In genomic region chr12:76837844-76838650, GRCm38 (mm10) we compare ENCODE assay signal across 8 mouse cellular contexts. TPM values are rescaled to one million over a fixed set of nuclear protein-coding genes. Genes with fewer than 3 reads are reported as not detected.
DNase-seq lines count a peak whose midpoint lies in the region; ATAC-seq and TF ChIP-seq lines count a peak whose summit lies in the region.

No protein-coding gene starts in this region.

- H3K4me1 ChIP-seq in lung, embryonic 14.5 days (ENCODE audit: insufficient read depth), result no peaks in the 10 kb centered on the region
- H3K4me1 ChIP-seq in embryonic facial prominence, embryonic 13.5 days, result peaks cover 6% of the 10 kb centered on the region
- H3K4me1 ChIP-seq in limb, embryonic 12.5 days (replicated peaks), result peaks cover 7% of the 10 kb centered on the region
- no peaks in the 10 kb centered on the region for H3K4me1 ChIP-seq in small intestine, adult 2 months (ENCODE audit: control insufficient read depth, insufficient read depth, insufficient read length, low read length)

- DNase-seq in lung, embryonic 14.5 days, result no peak
- DNase-seq in lung, postnatal 4 days, result no peak
- no peak for DNase-seq in retina, embryonic 14.5 days (ENCODE audit: low spot score)
- DNase-seq in left cerebral cortex, adult 11 months (ENCODE audit: low spot score), result no peak
- DNase-seq in kidney, adult 18-20 months, result no peak

- WGBS in lung, embryonic 14.5 days, result 11% methylated on average over 21 of the region's 21 CpGs
- WGBS in embryonic facial prominence, embryonic 13.5 days, result 13% methylated on average over 21 of the region's 21 CpGs
- whole genome bisulfite sequencing in limb, embryonic 12.5 days, result 14% methylated on average over 21 of the region's 21 CpGs
- 8% methylated on average over 21 of the region's 21 CpGs for WGBS in small intestine, adult 2 months

- no peaks in the 10 kb centered on the region for H3K27me3 ChIP-seq in lung, embryonic 14.5 days (ENCODE audit: insufficient read depth, low read length)
- H3K27me3 ChIP-seq in embryonic facial prominence, embryonic 13.5 days, result no peaks in the 10 kb centered on the region
- H3K27me3 ChIP-seq in limb, embryonic 12.5 days, result no peaks in the 10 kb centered on the region; the same call in 1 of the 2 replicates
- H3K27me3 ChIP-seq in small intestine, adult 2 months (ENCODE audit: control insufficient read depth, insufficient read depth, low read length), result no peaks in the 10 kb centered on the region

- H3K36me3 ChIP-seq in lung, embryonic 14.5 days (ENCODE audit: insufficient read depth), result no peaks in the 10 kb centered on the region
- 0 out of 2 replicates have a peak, but pooled peaks cover 5% of the 10 kb centered on the region for H3K36me3 ChIP-seq in embryonic facial prominence, embryonic 13.5 days
- H3K36me3 ChIP-seq in limb, embryonic 12.5 days, result peaks cover 3% of the 10 kb centered on the region; the same call in 1 of the 2 replicates
- H3K36me3 ChIP-seq in small intestine, adult 2 months (ENCODE audit: control insufficient read depth, insufficient read depth, low read length), result no peaks in the 10 kb centered on the region

- H3K27ac ChIP-seq in lung, embryonic 14.5 days (ENCODE audit: low read depth), result peak overlapping the region; percentile 70; the same call in 1 of the 2 replicates
- H3K27ac ChIP-seq in embryonic facial prominence, embryonic 13.5 days, result peak overlapping the region; percentile 74
- peak overlapping the region; percentile 64; the same call in 1 of the 2 replicates for H3K27ac ChIP-seq in limb, embryonic 12.5 days
- H3K27ac ChIP-seq in small intestine, adult 2 months (ENCODE audit: insufficient read depth, low read depth, low read length), result peak overlapping the region; percentile 3; the same call in 1 of the 2 replicates

- peak overlapping the region; percentile 70 for H3K9ac ChIP-seq in lung, embryonic 14.5 days
- peak overlapping the region; percentile 80 for H3K9ac ChIP-seq in embryonic facial prominence, embryonic 13.5 days
- H3K9ac ChIP-seq in limb, embryonic 12.5 days (replicated peaks), result peak overlapping the region; percentile 66

- no peak for TF ChIP-seq POLR2A in small intestine, adult 2 months (IDR thresholded peaks at IDR 0.05; ENCODE audit: low read depth, low read length)

- no peak for TF ChIP-seq CTCF in lung, embryonic 14.5 days (IDR thresholded peaks at IDR 0.05; ENCODE audit: low read depth)
- no peak for TF ChIP-seq CTCF in small intestine, adult 2 months (IDR thresholded peaks at IDR 0.05; ENCODE audit: extremely low read depth, insufficient read length, insufficient replicate concordance, low read depth, low read length)

- no peak for ATAC-seq in lung, embryonic 14.5 days (ENCODE audit: insufficient read depth)
- ATAC-seq in embryonic facial prominence, embryonic 13.5 days (ENCODE audit: insufficient number of reproducible peaks, insufficient read depth, low FRiP score, low TSS enrichment, low read depth), result no peak; the same call in 1 of the 2 replicates
- no peak for ATAC-seq in limb, embryonic 12.5 days (ENCODE audit: insufficient number of reproducible peaks, insufficient read depth, low FRiP score, low TSS enrichment, low read depth)

- H3K4me3 ChIP-seq in lung, embryonic 14.5 days (ENCODE audit: low read depth, low read length), result peak overlapping the region; percentile 59
- peak overlapping the region; percentile 77 for H3K4me3 ChIP-seq in embryonic facial prominence, embryonic 13.5 days
- peak overlapping the region; percentile 60 for H3K4me3 ChIP-seq in limb, embryonic 12.5 days (replicated peaks)
- H3K4me3 ChIP-seq in small intestine, adult 2 months (ENCODE audit: low read depth, low read length), result peak overlapping the region; percentile 78

- H3K4me2 ChIP-seq in lung, embryonic 14.5 days, result peak overlapping the region; percentile 67
- H3K4me2 ChIP-seq in embryonic facial prominence, embryonic 13.5 days, result peak overlapping the region; percentile 75
- peak overlapping the region; percentile 74 for H3K4me2 ChIP-seq in limb, embryonic 12.5 days

- no peaks in the 10 kb centered on the region for H3K9me3 ChIP-seq in lung, embryonic 14.5 days (ENCODE audit: low read depth, low read length)
- no peaks in the 10 kb centered on the region for H3K9me3 ChIP-seq in embryonic facial prominence, embryonic 13.5 days
- H3K9me3 ChIP-seq in limb, embryonic 12.5 days, result no peaks in the 10 kb centered on the region

RNA-seq across cellular contexts. Expression of gene Rab15, which starts 15.3 kb away (rescaled TPM):
- polyA plus RNA-seq in lung, embryonic 14.5 days (2014; fragmentation: Nextera tagmentation; extraction: Ambion mirVana), result 26.0 and 36.5 TPM in 2 replicates
- 27.1 and 32.2 TPM in 2 replicates for polyA plus RNA-seq in embryonic facial prominence, embryonic 13.5 days (2015; fragmentation: Nextera tagmentation; extraction: Ambion mirVana)
- 17.6 and 18.6 TPM in 2 replicates for polyA plus RNA-seq in limb, embryonic 12.5 days (2016; fragmentation: Nextera tagmentation; extraction: Ambion mirVana)
- 5.7 and 16.4 TPM in 2 replicates for polyA plus RNA-seq in small intestine, adult 2 months (2012; rRNA removed)

RNA-seq across cellular contexts. Expression of gene Gpx2, which starts 42.7 kb away (rescaled TPM):
- polyA plus RNA-seq in lung, embryonic 14.5 days (2014; fragmentation: Nextera tagmentation; extraction: Ambion mirVana), result 25.8 and 30.8 TPM in 2 replicates
- polyA plus RNA-seq in embryonic facial prominence, embryonic 13.5 days (2015; fragmentation: Nextera tagmentation; extraction: Ambion mirVana), result 0.97 and 2.5 TPM in 2 replicates
- 0.65 and 1.2 TPM in 2 replicates for polyA plus RNA-seq in limb, embryonic 12.5 days (2016; fragmentation: Nextera tagmentation; extraction: Ambion mirVana)
- 514 and 943 TPM in 2 replicates for polyA plus RNA-seq in small intestine, adult 2 months (2012; rRNA removed)

Comparison
In these comparisons a context has a peak if more than half of its experiments do, and no peak if none do; other contexts are left out.
1. H3K27ac ChIP-seq: peak in every context shown above with its lines; median percentile 74 in embryonic facial prominence, embryonic 13.5 days; 70 in lung, embryonic 14.5 days; 64 in limb, embryonic 12.5 days; 3 in small intestine, adult 2 months.
2. RNA of gene Gpx2, which starts 42.7 kb away (polyA plus RNA-seq): 514 to 943 TPM in small intestine, adult 2 months; 25.8 to 30.8 TPM in lung, embryonic 14.5 days, 0.97 to 2.5 TPM in embryonic facial prominence, embryonic 13.5 days and 0.65 to 1.2 TPM in limb, embryonic 12.5 days; every median in the first group is over 10 times any median in the second.
3. Peak in every context shown above with its lines, with median percentiles within 50 percentile points of each other: H3K4me2 ChIP-seq, H3K4me3 ChIP-seq and H3K9ac ChIP-seq.